Mouse (Mus musculus): ENCODE measurements around the gene Mrps7.

Mrps7 gene

GRCm38 (mm10) chr11:115649706-115650105, 46.0 kb downstream of the Mrps7 start:
- DNase-seq (ENCODE audit: low read depth), result no peak

- DNase-seq (ENCODE audit: low read depth), result no peak
Observed at GRCm38 (mm10) chr11:115651680-115652079, 48.0 kb downstream of the Mrps7 start.

GRCm38 (mm10) chr11:115653194-115653593, 49.5 kb downstream of the Mrps7 start:
- no peak for DNase-seq (ENCODE audit: low read depth)

GRCm38 (mm10) chr11:115654128-115654527, 50.4 kb downstream of the Mrps7 start:
- DNase-seq (ENCODE audit: low read depth), result no peak

Measured in 416B (cell line).